Mouse (Mus musculus) layer of hippocampus, adult 18-20 months (tissue): Measurements from ENCODE around the gene Samd13. TPM values are rescaled to one million over a fixed set of nuclear protein-coding genes. Genes with fewer than 3 reads are reported as not detected.

ENCODE experiments used
- DNase-seq, 2 experiments: peaks; one replicate each; pipeline ENCODE4 v3.0.0; 2022; ENCODE audit warnings: low spot score in 2 of 2
- total RNA-seq, 2 experiments: library from RNA; stranded (reverse); gene quantifications; 2 replicates each; pipeline ENCODE4 v1.2.3; 2021

The Samd13 gene
- total RNA-seq, 2 experiments from 2014 or later, result not detected

- no peak for DNase-seq
Observed at GRCm38 (mm10) chr3:146616533-146617283, 68.7 kb downstream of the Samd13 start.

- DNase-seq, result no peak
Observed at GRCm38 (mm10) chr3:146615496-146615895, 69.9 kb downstream of the Samd13 start, which contains the start of gene Dnase2b. Gene Dnase2b, minus strand, starts transcription at chr3:146615596.

- no peak for DNase-seq
Observed at GRCm38 (mm10) chr3:146611821-146612220, 73.6 kb downstream of the Samd13 start.

GRCm38 (mm10) chr3:146611261-146611660, 74.1 kb downstream of the Samd13 start:
- no peak for DNase-seq

- DNase-seq, result no peak
Observed at GRCm38 (mm10) chr3:146610322-146610721, 75.1 kb downstream of the Samd13 start.

- peak; percentile 54 to 70 for DNase-seq
Observed at GRCm38 (mm10) chr3:146607368-146607767, 78.0 kb downstream of the Samd13 start.

GRCm38 (mm10) chr3:146604647-146605046, 80.7 kb downstream of the Samd13 start:
- no peak for DNase-seq

- DNase-seq, result no peak
Observed at GRCm38 (mm10) chr3:146602531-146602930, 82.9 kb downstream of the Samd13 start.

GRCm38 (mm10) chr3:146601205-146601604, 84.2 kb downstream of the Samd13 start:
- no peak for DNase-seq

GRCm38 (mm10) chr3:146599198-146599900, 86.0 kb downstream of the Samd13 start:
- peak in 1 of 2 experiments; percentile 43 for DNase-seq

- peak; percentile 43 to 81 for DNase-seq
Observed at GRCm38 (mm10) chr3:146598411-146598810, 87.0 kb downstream of the Samd13 start.

- no peak for DNase-seq
Observed at GRCm38 (mm10) chr3:146596864-146597263, 88.5 kb downstream of the Samd13 start.

GRCm38 (mm10) chr3:146596387-146596786, 89.0 kb downstream of the Samd13 start:
- DNase-seq, result no peak

GRCm38 (mm10) chr3:146595440-146595839, 90.0 kb downstream of the Samd13 start:
- DNase-seq, result no peak

Other genes starting within 250 kb of the Samd13 start
- gene Ctbs, start 235.8 kb downstream of the Samd13 start, total RNA-seq, result 1 to 10 TPM; 5.9 to 7.7 TPM
- 1 to 10 TPM; 2.1 to 3.2 TPM for gene Spata1, start 185.8 kb downstream of the Samd13 start, total RNA-seq
- 10 to 100 TPM; 40.1 to 45.0 TPM for gene Gng5, start 185.8 kb downstream of the Samd13 start, total RNA-seq
- 10 to 100 TPM; 16.7 to 18.7 TPM for gene Rpf1, start 164.2 kb downstream of the Samd13 start, total RNA-seq
- gene Uox, start 115.2 kb downstream of the Samd13 start, total RNA-seq, result under 1 TPM in 1 of 2 experiments, not detected in 1; 0.45 TPM
- gene Dnase2b, start 70.0 kb downstream of the Samd13 start, total RNA-seq, result not detected
- gene 4930503B20Rik, start 34.3 kb downstream of the Samd13 start, total RNA-seq, result not detected
- 100 to 1,000 TPM; 262 to 292 TPM for gene Prkacb, start 127.4 kb upstream of the Samd13 start, total RNA-seq
- 100 to 1,000 TPM; 129 to 140 TPM for gene Ttll7, start 166.8 kb upstream of the Samd13 start, total RNA-seq